Mouse (Mus musculus) cerebellum, adult 2 months (tissue): ENCODE data around the gene Ssh2. TPM values are rescaled to one million over a fixed set of nuclear protein-coding genes. Genes with fewer than 3 reads are reported as not detected.

Experiments used
- DNase-seq, 2 experiments: peaks; one replicate each; pipeline ENCODE4 v3.0.0; 2021
- H3K27ac ChIP-seq: fragments of 200-500 bp; 2 replicates; pipeline ENCODE4 v1.5.1; 2012; ENCODE audit warnings: low read length, control low read depth, inconsistent platforms; ENCODE audit not compliant: insufficient read depth
- H3K27me3 ChIP-seq: fragments of 200-500 bp; 2 replicates; pipeline ENCODE4 v1.6.1; 2012; ENCODE audit warnings: inconsistent platforms, mild to moderate bottlenecking, low read length, moderate library complexity; ENCODE audit not compliant: control insufficient read depth, insufficient read depth
- H3K4me1 ChIP-seq: fragments of 200-500 bp; 2 replicates; pipeline ENCODE4 v1.6.1; 2011; ENCODE audit warnings: low read length; ENCODE audit not compliant: control insufficient read depth, insufficient read depth
- H3K4me3 ChIP-seq: fragments of 200-500 bp; replicated peaks from 2 replicates; pipeline ENCODE3; 2011; ENCODE audit warnings: mild to moderate bottlenecking, low read depth, low read length, control low read depth; ENCODE audit not compliant: insufficient read depth
- CTCF ChIP-seq: fragments of 200-500 bp; IDR thresholded peaks from 2 replicates; pipeline ENCODE4 v1.5.1; 2011; ENCODE audit warnings: low read depth, mild to moderate bottlenecking, control low read depth, low read length, moderate library complexity, borderline replicate concordance; ENCODE audit not compliant: insufficient read depth
- POLR2A ChIP-seq: fragments of 200-500 bp; IDR thresholded peaks from 2 replicates; pipeline ENCODE4 v1.6.1; 2011; ENCODE audit warnings: low read length, control low read depth, borderline replicate concordance; ENCODE audit not compliant: insufficient read depth
- WGBS: fragments of 180-500 bp; shearing (Covaris S2); methylation state at CpG from one replicate; pipeline ENCODE4 v1.1.7; 2018; 5-methylcytosine and 5-hydroxymethylcytosine counted together
- polyA plus RNA-seq: library from polyadenylated mRNA; depleted of rRNA; stranded (reverse); fragments of >200 nt; gene quantifications from 2 replicates; pipeline ENCODE4 v1.2.3, GENCODE M21; 2012

Ssh2 gene
- polyA plus RNA-seq, 1 experiment: 14.3 TPM

DNA sequence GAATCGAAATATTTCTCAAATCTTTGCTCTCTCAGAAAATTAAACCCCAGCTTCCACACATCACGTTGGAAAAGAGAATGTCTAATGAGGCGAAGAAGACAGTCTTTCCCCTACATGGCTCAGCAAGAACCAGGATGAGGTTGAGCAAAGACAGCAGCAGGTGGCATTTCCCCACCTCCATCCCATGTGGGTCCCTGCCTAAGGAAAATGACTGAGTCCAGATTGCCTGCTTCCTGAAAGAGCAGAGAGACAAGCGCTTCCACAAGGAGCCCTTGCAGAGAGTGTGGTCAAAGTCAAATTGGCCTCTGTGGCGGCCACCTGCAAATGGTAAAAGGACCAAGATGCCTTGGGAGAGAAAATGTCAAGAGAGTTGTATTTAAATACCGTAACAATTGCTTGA, 274.4 kb downstream of the Ssh2 start:
- H3K27ac ChIP-seq: no peak overlapping the region
- no peak for TF ChIP-seq POLR2A
- no peak for TF ChIP-seq CTCF
- peak in 1 of 2 experiments; percentile 28 for DNase-seq
- H3K4me3 ChIP-seq: no peak overlapping the region
- H3K27me3 ChIP-seq: no peaks in the 10 kb centered on the region
- peaks cover 23% of the 10 kb centered on the region for H3K4me1 ChIP-seq
- 64% methylated on average over 6 of the region's 6 CpGs for WGBS

DNA sequence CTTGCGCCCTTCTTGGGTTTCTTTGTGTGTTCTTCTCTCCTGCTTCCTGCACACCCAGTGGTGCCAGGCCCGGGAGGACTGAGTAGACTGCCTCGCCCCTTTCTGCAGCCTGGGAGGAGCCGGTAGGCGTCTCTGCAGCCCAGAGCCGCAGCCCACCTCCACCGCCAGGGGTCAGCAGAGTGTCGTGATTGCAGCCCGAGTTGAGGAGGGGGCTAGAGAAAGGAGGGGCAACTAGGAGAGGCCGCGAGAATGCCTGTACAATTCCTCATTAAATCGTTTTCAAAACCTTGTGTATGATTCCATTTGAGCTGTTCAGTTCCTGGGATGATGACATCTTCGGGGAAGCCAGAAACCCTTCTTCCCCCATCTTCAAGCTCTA, 275.0 kb downstream of the Ssh2 start:
- peak overlapping the region; percentile 16 for H3K4me3 ChIP-seq
- H3K27me3 ChIP-seq: no peaks in the 10 kb centered on the region
- peak overlapping the region; percentile 61; the same call in 1 of the 2 replicates for H3K27ac ChIP-seq
- H3K4me1 ChIP-seq: peaks cover 17% of the 10 kb centered on the region
- DNase-seq: peak; percentile 84 to 88
- TF ChIP-seq CTCF: peak; percentile 86
- no peak for TF ChIP-seq POLR2A
- WGBS: 2% methylated on average over 13 of the region's 13 CpGs

GRCm38 (mm10) chr11:77491502-77492291, 275.6 kb downstream of the Ssh2 start:
- Histone ChIP-seq H3K27me3 (no peaks in the 10 kb centered on the region), H3K4me1 (peaks cover 13% of the 10 kb centered on the region), H3K4me3 (peak overlapping the region; percentile 16), H3K27ac (peak overlapping the region; percentile 61)
- peak; percentile 69 to 73 for DNase-seq
- TF ChIP-seq POLR2A (no peak), CTCF (no peak)
- under 1% methylated on average over 23 of the region's 23 CpGs for WGBS

DNA sequence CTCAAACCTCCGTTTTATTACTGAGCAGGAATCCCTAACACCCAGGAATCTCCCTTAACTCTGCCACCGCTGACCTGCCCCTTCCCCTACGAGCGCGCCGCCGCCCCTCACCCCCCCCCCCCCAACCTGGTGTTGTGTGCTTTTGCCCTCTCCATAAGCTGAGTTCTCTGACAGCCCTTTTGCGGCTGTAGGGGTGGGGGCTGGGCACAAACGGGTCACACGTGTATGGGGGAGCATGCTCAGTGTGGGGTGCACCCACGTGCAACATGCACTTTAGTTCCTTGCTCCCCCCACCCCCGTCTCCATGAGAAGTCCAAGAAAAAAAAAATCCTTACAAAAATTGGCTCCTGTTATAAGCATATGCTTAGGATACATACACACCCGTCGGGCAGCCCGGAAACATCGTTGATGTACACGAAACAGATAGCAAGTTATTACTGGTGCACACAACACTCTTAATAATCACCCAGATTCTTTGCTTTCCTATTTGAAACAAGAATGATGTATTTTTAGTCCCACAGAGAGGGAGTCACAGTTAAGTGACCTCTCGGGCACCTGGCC, 276.3 kb downstream of the Ssh2 start:
- H3K4me1 ChIP-seq: peaks cover 8% of the 10 kb centered on the region
- under 1% methylated on average over 18 of the region's 18 CpGs for WGBS
- TF ChIP-seq CTCF: no peak
- TF ChIP-seq POLR2A: no peak

GRCm38 (mm10) chr11:77492911-77493332, 276.8 kb downstream of the Ssh2 start:
- peak; percentile 53; the same call in 1 of the 2 replicates for TF ChIP-seq POLR2A
- TF ChIP-seq CTCF: peak; percentile 17; the same call in 1 of the 2 replicates
- DNase-seq: peak; percentile 92 to 96
- Histone ChIP-seq H3K4me3 (peak overlapping the region; percentile 83), H3K27me3 (no peaks in the 10 kb centered on the region), H3K4me1 (peaks cover 12% of the 10 kb centered on the region), H3K27ac (peak overlapping the region; percentile 80)
- WGBS: under 1% methylated on average over 32 of the region's 32 CpGs

More for the DNA sequence above, 276.3 kb downstream of the Ssh2 start:
- peak overlapping the region; percentile 83 for H3K4me3 ChIP-seq
- peak in 1 of 2 experiments; percentile 41 for DNase-seq
- peak overlapping the region; percentile 80 for H3K27ac ChIP-seq
- H3K27me3 ChIP-seq: no peaks in the 10 kb centered on the region

DNA sequence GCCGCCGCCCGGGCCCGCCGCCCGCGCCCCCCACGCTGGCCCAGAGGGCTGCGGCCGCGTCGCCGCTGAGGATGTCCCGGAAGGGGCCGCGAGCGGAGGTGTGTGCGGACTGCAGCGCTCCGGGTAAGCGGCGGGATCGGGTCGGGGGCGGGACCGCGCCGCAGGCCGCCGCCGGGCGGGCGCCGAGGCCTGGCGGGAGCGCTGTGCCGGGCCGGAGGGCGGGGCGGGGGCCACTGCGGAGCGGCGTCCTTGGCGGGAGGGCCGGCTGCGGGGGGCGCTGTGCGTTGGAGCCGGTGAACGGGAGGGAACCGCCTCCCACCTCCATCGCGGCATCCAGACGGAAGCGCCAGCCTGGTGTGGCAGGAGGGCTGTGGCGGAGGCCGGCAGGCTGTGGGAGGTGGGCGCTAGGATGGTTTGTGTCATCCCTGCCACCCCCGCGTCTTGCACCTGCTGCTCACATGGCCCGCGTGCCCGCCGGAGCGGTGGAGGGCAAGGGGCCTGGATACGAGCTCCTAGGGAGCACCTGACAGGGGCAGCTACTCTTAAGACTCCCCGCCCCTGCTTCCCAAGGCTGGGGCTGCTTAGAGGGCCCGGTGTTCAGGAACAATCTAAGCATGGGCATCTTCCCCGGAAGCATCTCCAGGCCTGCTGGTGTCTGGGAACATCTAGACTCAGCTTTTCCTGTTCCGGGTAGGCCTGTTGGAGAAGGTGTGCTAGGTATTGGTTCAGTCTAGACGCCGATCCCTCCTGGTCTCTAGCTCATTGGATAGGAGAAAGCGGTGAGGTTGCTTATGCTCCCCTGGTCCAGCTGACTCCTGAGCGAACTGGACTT, 277.6 kb downstream of the Ssh2 start, which contains the start of gene Git1:
Gene Git1 (plus strand): TSS at position 51 of the 832 bp plus-strand sequence.
- Histone ChIP-seq H3K4me1 (peaks cover 20% of the 10 kb centered on the region), H3K27me3 (no peaks in the 10 kb centered on the region), H3K27ac (peak within 1 kb of the TSS; percentile 80), H3K4me3 (peak within 1 kb of the TSS; percentile 83)
- TF ChIP-seq POLR2A (0 out of 2 replicates have a peak, but pooled peaks have one; percentile 0), CTCF (no peak)
- DNase-seq: peak; percentile 64 to 68
- 3% methylated on average over 68 of the region's 74 CpGs for WGBS

- TF ChIP-seq CTCF (no peak), POLR2A (no peak)
- H3K27ac ChIP-seq: peak overlapping the region; percentile 78
- DNase-seq: no peak
- H3K4me1 ChIP-seq: peaks cover 25% of the 10 kb centered on the region
- no peaks in the 10 kb centered on the region for H3K27me3 ChIP-seq
- peak overlapping the region; percentile 65 for H3K4me3 ChIP-seq
- WGBS: 19% methylated on average over 4 of the region's 4 CpGs
Measured at GRCm38 (mm10) chr11:77494344-77494676, 278.2 kb downstream of the Ssh2 start.
